Mouse (Mus musculus): ENCODE measurements at regions not wholly inside any gene's neighbourhood (a gene's known extent, or its start where the extent isn't known, plus 50 kb on each side); places are given as distances from the start of the nearest gene placed in this dataset.

DNA sequence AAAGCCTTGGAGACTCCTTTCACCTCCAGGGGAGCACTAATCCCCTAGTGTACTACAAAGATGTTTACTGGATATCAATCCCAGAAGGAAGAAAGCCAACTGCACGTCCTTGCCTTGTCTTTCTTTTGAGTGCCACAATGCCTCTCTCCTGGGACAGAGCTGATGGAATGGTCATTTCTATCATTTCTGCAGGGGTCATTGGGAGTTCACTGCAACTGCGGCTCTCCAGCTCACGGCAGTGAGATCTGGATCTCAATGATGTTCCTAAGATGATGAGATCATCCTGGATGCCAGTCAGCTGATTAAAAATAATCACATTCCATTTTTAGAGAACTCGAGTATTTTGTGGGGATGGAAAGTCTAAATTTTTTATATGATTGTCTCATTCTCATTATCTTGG is 341.1 kb downstream of the Lpin1 start:
- DNase-seq (ENCODE audit: low spot score in 2 of 2) = no peak

DNA sequence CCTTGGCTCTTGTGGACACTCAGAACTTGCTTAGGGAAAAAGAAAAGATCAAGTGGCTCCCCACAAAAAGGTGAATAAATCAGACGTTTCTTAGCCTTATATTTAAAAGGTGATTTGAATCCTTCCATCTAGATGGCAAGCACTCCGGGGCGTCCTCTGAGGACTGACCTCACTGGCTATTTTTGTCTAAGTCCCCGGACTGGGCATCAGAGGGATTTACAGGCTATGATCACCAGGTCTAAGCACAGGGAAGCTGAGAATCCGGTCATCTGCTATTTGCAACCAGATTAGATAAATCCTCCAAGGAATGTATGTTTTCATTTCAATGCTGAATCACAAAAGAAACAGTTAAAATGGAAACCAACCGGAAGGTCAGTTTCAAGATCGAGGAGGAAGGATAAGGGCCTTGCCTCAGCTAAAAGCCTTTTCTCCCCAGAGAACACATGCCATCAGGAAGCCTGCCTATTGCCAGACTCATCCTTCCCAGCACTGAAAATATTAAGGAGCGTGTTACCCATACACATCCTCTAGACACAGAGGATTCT is 342.1 kb downstream of the Lpin1 start:
- DNase-seq (ENCODE audit: low spot score in 2 of 2) = no peak

DNA sequence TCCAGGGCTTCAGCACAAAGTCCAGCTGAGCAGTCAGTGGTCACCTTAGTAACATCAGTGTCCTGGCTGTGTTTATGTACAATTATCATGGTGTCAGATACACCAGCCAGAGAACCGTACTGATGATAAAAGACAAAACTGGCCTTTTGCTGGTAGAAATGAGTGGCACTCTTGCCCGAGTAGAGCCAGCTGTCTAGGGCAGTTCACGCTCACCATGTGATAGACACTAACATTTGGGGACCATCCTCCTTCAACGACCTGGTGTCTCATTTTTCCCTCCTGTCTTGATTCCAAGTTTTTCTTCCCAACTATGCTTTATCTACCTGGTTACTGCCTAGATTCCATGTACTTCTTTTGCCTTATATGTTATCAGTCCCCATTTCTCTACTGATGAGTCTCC is 349.3 kb downstream of the Lpin1 start:
- no peak for DNase-seq (ENCODE audit: low spot score in 2 of 2)

GRCm38 (mm10) chr12:16260981-16261380 is 349.8 kb downstream of the Lpin1 start:
- DNase-seq (ENCODE audit: low spot score in 2 of 2) = no peak

- no peak for DNase-seq (ENCODE audit: low spot score in 2 of 2)
Measured at GRCm38 (mm10) chr12:16260501-16260900, 350.3 kb downstream of the Lpin1 start.

DNA sequence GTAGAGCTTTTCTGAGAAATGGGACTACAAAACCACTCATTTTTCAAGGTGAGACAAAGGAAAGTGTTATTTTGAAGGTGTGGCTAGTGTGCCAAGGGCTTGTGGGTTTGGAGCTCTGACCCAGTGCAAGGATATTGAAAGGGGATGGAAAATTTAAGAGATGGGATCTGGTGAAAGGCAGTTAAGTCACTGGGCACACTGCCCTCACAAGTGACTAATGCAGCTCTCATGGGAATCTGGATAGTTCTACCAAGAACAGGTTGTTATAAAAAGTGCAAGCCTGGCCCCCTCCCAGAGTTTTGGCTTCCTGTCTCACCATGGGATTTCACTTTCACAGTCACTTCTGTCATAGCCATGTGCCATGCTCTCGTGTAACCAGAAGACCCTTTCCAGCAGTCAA is 360.1 kb downstream of the Lpin1 start:
- no peak for DNase-seq (ENCODE audit: low spot score in 2 of 2)

DNA sequence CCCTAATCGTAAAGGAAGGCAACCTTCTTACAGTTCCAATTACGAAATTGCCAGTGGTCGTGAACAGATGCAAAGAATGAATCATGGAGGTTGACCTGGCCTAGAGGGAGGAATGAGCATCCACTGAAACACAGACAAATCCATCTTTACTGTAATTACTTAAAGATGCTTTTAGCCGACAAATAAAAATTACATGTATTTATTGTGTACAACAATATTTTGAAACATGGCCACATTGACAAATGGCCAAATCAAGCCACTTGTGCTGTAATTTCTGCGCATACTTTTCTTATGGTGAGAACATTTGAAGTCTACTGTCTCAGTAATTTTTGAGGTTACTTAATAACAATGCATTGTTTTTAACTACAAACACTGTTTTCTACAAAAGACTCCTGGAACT is 360.7 kb downstream of the Lpin1 start:
- no peak for DNase-seq (ENCODE audit: low spot score in 2 of 2)

DNA sequence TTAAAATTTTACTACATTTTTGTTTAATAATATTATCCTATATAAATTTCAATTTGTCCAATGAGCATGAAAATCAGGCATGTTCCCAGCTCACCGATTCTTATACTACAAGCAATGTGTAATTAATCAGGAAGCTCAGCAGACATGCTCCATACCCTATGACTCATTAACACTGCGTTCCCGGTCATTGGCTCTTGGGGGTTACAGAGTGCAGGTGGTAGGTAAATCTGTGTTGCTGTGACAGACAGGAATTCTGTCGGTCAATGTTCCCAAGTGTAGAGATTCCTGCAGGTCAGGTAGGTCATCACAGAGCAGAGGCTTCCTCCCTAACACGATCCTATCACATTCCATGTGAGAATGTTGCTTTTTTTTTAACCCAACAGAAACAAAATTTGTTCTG is 371.0 kb downstream of the Lpin1 start:
- DNase-seq (ENCODE audit: low spot score in 2 of 2) = no peak

DNA sequence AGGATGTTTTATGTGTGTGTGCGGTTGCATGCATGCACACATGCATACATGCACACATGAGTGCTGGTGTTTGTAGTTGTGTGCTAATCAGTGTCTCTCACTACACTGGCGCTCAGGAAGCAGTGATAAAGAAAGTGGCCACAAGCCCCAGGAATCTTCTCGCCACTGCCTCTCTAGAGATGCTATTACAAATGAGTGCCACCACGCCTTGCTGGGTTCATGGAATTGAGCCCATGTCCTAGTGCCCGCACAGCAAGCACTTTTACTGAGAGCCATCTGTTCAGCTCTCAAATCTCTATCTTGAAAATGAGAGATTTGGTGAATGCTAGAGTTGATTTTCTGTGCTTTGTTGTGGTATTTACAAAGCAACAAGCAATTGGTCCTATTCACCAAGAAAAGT is 373.3 kb downstream of the Lpin1 start:
- DNase-seq (ENCODE audit: low spot score in 2 of 2) = no peak

GRCm38 (mm10) chr12:16233559-16233958 is 377.2 kb downstream of the Lpin1 start:
- DNase-seq (ENCODE audit: low spot score in 2 of 2) = no peak

- DNase-seq (ENCODE audit: low spot score in 2 of 2) = no peak
Measured at GRCm38 (mm10) chr12:16232828-16233227, 377.9 kb downstream of the Lpin1 start.

DNA sequence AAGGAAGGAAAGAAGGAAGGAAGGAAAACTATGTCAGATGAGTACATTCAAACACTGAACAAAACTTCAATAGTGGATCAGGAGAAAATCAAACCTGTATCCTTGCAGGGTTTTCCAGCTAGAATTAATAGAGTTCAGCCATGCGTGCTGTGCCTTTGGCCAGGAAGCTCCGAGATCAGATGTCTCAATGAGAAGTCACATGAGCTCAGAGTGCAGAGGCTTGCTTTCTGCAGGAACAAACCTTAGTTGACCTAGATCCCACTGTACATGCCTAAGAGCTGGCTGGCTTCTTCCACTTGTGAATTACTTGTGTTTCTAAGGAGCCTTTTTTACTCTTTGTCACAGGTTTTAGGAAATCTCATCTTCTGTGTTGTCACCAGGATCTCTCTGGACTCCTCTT is 378.7 kb downstream of the Lpin1 start:
- no peak for DNase-seq (ENCODE audit: low spot score in 2 of 2)

- DNase-seq (ENCODE audit: low spot score in 2 of 2) = peak in 1 of 2 experiments; percentile 4
Measured at GRCm38 (mm10) chr12:16231093-16231492, 379.7 kb downstream of the Lpin1 start.

- DNase-seq (ENCODE audit: low spot score in 2 of 2) = no peak
Measured at GRCm38 (mm10) chr12:16225428-16225827, 385.3 kb downstream of the Lpin1 start.

- DNase-seq (ENCODE audit: low spot score in 2 of 2) = no peak
Measured at GRCm38 (mm10) chr12:16222836-16223450, 387.8 kb downstream of the Lpin1 start.

DNA sequence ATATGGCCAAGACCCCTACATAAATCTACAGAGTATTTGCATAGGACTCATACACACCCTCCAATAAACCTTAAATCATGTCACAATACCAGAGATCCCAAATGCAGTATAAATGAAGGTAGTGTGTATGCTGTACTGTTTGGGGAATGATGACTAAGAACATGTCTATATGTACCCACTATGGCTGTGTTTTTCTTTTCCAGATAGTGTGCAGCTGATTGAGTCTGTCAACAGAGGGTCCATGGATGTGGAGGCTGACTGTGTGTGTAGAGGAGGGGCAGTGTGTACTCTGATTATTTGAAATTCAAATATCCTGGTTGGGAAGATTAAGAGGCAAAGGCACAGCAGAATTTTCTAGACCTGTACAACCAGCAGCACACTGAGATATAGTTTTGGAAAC is 388.6 kb downstream of the Lpin1 start:
- DNase-seq (ENCODE audit: low spot score in 2 of 2) = no peak

- DNase-seq (ENCODE audit: low spot score in 2 of 2) = no peak
Measured at GRCm38 (mm10) chr12:16221142-16221541, 389.6 kb downstream of the Lpin1 start.

- DNase-seq (ENCODE audit: low spot score in 2 of 2) = no peak
Measured at GRCm38 (mm10) chr12:16220561-16220960, 390.2 kb downstream of the Lpin1 start.

DNA sequence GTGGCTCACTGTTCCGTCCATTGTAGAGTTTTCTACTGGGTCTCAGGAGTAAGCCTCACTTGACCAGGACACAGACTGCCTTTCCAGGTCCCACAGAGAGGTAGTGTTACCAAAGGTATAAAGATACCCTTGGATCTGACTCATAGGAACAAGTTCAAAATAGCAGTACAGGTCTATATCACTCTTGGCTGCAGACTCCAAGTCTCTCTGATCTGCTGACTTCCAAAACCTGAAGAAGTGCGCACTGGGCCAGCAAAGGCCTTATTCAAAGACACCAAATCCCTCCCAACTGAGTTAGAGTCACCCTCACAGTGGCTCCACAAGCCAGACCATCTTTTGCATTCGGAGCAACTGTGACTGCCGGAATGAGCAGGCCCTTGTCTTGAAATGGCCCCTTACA is 391.9 kb downstream of the Lpin1 start:
- DNase-seq (ENCODE audit: low spot score in 2 of 2) = no peak

DNA sequence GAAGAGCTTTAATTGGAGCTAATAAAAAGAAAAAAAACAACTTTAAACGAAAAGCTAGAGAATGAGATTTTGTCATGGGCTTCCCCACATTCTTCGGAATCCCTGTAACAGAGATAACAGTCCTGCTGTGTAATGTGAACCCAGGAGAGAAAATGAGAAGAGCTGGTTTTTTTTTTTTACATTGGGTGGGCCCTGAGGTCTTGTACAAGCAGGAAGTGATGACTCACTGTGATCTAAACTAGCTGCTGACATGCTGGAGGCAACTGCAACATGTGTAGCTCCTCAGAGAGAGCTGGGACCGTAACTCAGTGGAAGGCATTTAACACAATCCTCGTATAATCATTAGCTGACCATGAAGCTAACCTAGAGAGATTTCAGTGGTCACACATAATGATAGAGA is 393.8 kb upstream of the Trib2 start:
- DNase-seq (ENCODE audit: low spot score in 2 of 2) = no peak

- DNase-seq (ENCODE audit: low spot score in 2 of 2) = no peak
Measured at GRCm38 (mm10) chr12:16210111-16210510, 393.4 kb upstream of the Trib2 start.

DNA sequence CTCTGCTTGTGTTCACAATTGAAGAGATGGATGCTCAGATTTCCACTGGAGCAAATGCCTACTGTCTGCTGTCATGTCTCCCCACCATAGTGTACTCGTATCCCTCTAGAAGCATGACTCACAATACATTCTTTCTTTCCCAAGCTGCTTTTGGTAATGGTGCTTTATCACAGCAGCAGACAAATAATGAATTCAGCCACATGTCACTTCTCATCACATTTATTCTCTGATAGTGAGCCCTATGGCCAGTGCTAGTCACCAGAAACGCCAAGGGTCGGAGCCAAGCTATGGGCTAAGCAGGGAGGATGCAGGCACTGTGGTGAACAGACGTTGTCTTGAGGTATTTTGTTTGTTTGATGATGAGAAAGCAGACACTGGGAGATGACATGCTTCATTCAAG is 388.2 kb upstream of the Trib2 start:
- DNase-seq (ENCODE audit: low spot score in 2 of 2) = no peak

- no peak for DNase-seq (ENCODE audit: low spot score in 2 of 2)
Measured at GRCm38 (mm10) chr12:16196917-16197316, 380.2 kb upstream of the Trib2 start.

DNA sequence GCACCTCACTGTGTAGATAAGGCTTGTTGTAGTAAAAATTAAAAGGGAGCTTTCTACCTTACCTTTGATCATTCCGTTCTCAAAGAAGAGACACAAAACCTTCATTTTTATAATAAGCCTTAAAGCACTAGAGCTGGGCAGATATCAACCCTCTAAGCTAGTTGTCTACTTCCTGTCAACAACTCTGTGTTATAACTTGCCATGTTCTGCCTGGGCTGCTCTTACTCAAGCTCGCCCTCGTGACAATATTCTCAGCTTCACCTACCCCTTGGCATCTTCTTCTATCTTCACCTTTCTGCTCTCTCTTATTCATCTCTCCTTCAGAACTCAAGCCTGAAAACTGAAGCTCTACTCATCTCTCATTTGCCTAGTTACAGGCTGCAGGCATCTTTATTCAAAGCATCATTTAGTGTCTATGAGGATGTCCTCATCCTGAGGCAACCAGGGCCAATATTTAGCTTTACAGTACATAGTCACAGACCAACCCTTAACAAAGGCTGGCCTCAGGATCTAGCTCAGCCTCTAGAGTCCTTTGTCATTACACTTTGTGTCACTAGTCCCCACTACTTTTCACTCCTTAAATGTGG is 375.2 kb upstream of the Trib2 start:
- DNase-seq (ENCODE audit: low spot score in 2 of 2) = no peak
